Mouse (Mus musculus) right cerebral cortex, postnatal 4 days (tissue): ENCODE measurements around the gene Cd248.

Experiments
- DNase-seq: peaks from one replicate; pipeline ENCODE4 v3.0.0-alpha.2; 2022

Cd248 gene

DNA sequence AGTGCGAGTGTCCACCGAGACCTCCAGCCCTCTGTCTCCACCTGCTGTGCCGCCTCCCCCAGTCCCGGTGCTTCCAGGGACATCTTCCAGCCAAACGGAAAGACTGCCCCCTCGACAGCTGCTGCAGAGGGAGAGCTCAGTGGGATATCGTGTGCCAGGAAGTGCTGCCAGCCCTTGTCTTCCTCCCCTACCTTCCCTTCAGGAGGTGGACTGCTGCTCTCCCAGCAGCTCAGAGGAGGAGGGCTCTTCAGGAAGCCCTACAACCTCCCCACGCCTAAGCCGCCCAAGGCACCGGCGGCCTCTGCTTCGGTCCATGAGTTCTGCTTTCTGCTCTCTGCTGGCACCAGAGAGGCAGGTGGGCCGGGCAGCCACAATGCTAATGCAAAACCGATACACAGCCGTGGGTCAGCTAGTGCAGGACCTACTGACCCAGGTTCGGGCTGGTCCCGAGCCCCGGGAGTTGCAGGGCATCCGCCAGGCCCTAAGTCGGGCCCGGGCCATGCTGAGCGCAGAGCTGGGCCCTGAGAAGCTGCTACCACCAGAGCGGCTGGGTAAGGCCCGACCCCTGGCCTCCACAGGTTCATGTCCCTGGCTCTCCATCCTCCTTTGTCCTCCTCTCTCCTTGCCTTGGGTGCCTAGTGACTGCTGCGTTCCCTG is 15.6 kb upstream of the Cd248 start:
- no peak for DNase-seq

DNA sequence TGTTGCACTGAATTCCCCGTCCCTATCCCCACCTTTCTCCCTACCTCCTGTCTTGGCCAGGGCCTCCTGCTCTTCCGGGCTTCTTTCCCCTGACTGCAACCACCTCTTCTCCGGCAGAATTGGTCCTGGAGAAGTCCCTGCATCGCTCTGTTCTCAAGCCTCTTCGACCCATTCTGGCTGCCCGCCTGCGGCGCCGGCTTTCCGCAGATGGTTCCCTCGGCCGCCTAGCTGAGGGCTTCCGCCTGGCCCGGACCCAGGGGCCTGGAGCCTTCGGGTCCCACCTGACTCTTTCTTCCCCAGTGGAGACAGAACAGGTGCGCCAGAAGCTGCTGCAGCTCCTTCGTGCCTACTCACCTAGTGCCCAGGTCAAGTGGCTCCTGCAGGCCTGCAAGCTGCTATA is 15.0 kb upstream of the Cd248 start:
- DNase-seq, result no peak

DNA sequence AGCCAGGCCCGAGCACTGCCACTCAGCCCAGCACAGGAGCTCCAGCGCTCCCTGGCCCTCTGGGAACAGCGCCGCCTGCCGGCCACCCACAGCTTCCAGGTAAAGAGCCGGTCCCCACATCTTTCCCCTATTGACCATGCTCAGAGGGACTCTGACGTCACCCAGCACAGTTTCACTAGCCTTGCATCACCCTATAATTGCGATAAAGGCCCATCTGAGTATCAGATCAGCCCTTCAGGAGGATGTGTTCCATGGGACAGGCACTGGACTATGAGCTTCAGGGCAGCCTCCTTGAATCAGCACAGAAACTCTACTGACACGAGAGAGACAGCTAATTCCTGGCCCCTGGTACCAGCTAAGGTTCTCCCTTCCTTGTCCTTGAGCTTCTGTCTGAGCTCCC is 14.0 kb upstream of the Cd248 start:
- peak; percentile 55 for DNase-seq

- peak; percentile 56 for DNase-seq
Measured at GRCm38 (mm10) chr19:5056251-5056650, 11.6 kb upstream of the Cd248 start.

- no peak for DNase-seq
Measured at GRCm38 (mm10) chr19:5057876-5058775, 9.8 kb upstream of the Cd248 start.

DNA sequence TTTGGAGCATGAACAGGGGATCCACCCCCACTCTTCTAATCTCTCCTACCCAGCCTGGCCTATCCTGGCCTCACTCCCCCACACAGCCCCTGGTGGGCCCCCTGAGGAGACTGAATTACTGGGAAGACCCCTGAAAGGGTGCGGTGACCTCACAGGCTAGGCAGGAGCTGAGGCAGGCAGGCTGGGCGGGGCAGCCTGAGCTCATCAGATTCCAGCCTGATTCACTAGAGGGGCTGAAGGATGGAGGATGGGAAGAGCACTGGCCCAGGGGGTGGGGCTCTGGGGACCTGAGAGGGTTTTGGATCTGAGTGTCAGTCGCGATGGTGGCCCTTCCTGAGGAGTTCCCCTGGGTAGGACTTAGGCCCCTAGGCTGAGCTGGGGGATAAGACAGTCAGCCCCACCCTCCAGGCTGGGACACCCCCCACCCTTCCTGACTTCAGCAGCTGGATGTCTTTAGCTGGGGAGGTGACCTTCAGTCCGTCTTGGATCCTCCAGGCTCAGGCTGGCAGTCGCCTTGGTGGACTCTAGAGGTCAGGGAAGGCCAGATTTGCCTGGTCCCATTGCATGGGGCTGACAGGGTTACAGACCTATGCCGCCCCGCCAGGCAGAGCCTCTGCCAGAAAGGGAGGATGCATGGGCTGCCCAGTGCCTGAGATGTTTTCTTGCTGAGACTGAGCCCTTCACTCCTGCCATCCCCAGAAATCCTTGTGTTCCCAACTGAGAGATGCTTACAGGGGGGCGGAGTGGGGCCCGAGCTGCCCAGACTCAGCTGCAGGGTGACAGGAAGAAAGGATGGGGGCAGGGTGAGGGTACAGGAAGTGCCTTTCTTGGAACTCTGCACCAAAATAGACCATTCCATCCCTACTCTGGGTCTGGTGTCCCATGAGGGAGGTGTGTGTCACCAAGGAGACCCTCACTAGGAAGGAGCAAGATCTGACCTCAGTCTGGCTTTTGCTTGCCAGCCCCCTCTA is 8.8 kb upstream of the Cd248 start:
- DNase-seq, result no peak

DNA sequence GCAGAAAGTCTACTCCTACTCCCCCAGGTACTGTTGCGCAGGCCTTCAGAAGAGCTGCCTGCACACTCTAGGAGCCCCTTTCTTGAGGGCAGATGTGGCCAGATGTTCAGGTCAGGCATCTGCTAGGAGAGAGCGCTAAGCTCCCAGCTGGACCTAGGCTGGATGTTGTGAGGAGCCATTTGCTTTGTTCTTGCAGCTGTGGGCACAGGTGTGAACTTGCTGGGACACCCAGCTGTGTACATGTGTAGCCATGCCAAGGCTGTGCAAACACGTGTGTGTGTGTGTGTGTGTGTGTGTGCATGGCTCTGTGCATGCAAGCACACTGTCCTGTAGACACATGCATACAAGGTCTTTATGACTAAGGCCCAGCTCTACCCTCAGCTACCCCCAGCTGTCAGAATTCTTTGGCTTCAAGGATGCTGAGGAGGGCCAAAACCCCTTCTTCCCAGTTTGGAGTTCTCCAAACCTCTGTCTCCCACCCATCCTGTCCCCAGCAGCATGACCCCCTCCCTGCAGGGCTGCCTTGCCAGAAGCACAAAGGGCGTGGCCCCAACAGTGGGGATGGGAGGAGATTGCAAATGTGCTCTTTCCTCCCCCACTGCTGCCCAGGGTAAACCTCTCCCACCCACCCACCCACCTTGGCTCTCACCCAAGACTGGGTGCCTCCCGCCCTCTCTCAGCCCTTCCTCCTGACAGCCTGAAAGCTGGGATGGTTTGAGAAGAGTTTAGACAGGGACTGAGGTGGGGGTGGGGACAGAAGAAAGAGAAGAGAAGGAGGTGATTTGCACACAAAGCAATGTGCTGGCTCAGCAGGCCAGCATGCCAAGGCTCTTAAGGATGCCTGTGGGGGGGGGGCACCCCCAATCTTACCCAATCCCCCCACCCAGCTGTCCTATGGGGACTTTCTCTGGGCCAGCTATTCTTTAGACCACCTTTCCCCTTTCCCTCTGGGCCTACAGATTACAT is 7.2 kb upstream of the Cd248 start:
- no peak for DNase-seq

DNA sequence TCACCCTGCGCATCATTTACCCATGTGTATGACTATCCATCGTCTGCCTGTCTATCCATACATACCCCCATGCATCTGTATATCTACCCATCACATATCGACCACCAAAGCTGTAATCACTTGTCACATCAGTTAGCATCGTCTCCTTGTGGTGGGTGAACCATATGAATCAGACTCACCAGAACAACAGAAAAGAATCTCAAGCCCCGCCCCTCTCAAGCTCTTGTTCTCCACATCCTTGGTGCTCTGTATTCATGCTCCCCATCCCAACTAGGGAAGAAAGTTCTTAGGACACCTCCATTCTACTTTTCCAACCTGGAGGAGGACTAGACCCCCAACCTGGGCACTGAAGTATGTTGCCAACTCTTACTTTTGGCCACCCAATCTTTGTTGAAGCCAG is 5.8 kb upstream of the Cd248 start:
- DNase-seq, result no peak

GRCm38 (mm10) chr19:5062446-5062845 is 5.4 kb upstream of the Cd248 start:
- no peak for DNase-seq

- DNase-seq, result no peak
Measured at GRCm38 (mm10) chr19:5065104-5065503, 2.8 kb upstream of the Cd248 start.

- DNase-seq, result no peak
Measured at GRCm38 (mm10) chr19:5067040-5067799, 658 bp upstream of the Cd248 start.

GRCm38 (mm10) chr19:5068570-5069234 is 824 bp downstream of the Cd248 start:
- no peak for DNase-seq

- DNase-seq, result no peak
Measured at GRCm38 (mm10) chr19:5069486-5069885, 1.6 kb downstream of the Cd248 start.

GRCm38 (mm10) chr19:5069978-5070377 is 2.1 kb downstream of the Cd248 start:
- DNase-seq, result no peak

DNA sequence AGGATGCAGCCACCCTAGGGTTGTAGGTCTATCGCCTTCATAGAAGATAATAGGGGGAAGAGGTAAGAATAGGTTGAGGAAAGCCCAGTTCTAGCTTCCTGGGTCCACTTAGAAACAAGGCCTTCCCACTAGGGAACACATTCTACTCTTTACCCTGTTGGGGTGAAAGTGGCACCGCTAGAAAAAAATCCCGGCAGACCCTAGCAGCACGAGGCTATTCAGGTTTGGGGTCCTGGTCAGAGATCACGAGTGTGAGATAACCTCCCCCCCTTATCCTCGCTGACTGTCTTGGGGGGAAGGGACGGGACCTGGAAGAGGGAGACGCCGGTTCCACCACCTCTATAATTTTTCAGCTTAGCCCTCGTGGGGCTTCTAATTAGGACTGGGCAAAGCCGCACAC is 3.2 kb downstream of the Cd248 start:
- DNase-seq, result no peak

DNA sequence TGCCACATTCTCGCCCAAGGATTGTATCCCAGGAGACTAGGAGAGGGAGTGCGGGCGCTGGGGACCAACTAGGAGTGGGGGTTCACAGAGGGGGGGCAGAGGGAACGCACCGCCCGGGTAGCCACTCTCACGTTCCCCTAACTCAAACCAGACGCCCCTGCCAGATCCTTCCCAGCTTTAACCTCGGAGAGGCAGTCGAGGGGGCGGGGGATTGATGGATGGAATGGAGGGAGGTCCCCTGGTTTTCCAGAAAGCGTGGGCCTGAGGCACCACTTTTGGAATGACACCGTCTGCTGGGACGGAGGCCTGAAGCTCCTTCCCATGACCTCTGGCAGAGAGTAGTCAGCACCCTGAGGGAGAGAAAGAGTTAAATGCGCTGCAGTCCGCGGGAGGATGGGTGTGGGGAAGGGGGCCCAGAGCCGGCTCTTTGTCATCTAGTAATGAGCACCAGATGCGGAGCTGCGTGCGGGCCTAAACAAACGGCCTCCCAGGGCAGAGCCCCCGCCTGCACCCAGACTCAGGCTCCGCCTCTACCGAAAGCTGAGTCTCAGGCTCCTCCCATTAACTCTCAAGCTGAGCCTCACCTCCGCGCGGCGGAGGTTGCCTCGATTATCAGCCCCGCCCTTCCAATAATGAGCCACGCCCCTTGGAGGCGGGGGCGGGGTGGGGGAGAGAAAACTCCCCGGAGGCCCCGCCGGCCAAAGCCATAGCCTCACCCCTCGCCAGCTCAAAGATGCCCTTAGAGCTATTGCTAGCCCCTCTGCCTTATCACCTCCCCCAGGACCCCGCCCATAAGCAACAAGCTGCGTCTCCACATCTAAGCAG is 3.9 kb downstream of the Cd248 start:
- no peak for DNase-seq

DNA sequence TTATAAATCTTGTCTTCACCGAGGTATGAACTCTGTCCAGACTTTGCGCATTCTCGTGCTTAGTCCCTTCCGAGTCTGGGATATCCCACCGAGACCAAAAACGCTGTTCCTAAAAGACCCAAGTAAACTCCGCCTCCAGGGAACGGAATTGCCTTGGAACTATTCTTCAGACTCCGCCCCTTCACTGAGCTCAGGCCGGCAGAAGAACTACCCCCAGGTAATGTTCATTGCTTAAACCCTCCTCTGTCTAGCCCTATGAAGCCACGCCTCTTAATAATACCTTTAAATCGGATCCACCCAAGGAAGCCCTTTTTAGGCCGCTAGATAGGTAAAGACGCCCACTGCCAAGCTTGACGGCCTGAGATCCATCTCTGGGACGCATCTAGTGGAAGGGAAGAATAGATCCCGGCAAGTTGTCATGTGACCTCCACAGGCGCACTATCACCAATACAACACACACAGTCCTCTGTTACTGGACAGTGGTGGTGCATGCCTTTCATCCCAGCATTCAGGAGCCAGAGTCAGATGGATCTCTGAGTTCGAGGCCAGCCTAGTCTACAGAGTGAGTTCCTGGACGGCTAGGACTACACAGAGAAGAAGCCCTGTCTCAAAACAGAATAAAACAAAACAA is 4.6 kb downstream of the Cd248 start:
- no peak for DNase-seq

DNA sequence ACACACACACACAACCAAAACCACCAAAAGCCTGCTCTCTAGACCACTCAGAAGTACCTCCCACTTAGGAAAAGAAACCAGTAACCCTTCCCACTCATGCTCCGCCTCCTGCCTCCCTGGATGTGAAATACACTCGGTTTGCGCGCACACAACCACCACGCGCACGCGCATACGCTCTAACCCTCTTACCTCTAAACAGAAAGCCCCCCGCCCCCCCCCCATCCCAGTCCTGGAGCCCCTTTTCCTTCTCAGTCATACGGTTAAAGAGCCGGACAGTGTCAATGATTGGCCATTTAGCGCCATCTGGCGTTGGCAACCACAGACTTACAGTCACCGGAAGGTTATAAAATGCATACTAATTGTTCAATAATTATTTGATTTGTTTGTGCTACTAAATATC is 5.2 kb downstream of the Cd248 start:
- DNase-seq, result peak; percentile 66

DNA sequence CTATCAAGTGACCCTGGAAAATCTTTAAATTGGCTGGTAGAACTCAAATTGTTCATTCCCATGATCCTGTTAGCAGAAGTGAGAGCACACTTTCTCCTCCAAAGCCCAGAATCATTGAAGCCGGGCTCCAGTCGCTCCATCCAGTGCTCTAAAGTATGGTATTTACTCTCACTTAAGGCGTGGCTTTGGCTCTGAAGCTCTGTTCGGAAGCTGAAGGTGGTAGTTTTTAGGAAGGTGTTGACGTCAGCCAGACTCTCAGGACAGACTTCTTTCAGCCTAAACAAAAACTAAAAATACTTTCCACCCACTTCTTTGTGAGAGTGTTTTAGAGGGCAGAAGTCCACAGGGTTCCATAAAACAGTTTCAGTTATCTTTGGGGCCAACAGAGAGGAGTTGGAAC is 5.6 kb downstream of the Cd248 start:
- DNase-seq, result no peak
